Mouse (Mus musculus): ENCODE measurements at regions not wholly inside any gene's neighbourhood (a gene's known extent, or its start where the extent isn't known, plus 50 kb on each side); places are given as distances from the start of the nearest gene placed in this dataset.

DNA sequence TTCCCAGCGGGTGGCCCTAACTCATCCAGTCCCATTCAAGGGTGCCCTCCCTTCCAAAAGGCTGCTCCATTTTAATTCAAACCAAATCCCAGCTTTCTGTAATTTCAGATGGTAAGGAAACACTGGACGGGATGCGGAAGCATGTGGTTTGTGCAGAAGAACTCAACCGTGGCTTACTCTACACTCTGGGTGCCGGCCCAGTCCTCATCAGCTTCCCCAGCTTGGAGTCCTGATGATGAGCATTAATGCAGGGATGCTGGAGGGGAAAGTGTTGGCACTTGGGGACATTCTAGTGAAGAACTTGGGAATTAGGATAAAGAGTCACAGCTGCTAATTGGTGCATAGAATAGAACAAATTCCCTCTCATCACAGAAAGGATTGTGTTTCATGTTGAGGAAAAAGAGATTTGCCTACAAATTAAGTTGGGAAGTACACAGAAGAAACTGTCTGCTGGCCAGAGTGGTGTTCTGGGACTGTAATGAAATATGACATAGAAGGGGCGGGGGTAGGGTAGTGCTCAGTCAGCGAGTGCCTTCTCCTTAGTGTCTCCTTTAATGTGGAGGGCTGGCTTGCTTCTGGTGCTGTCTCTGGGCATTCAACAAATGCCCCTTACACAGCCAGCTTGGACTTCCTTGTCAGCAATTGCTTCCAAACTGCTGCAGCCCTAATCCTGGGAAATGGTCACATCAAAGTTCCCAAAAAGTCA lies 285.0 kb upstream of the Bmper start:
- no peak for ATAC-seq (replicated peaks; ENCODE audit: poor library complexity, severe bottlenecking)

DNA sequence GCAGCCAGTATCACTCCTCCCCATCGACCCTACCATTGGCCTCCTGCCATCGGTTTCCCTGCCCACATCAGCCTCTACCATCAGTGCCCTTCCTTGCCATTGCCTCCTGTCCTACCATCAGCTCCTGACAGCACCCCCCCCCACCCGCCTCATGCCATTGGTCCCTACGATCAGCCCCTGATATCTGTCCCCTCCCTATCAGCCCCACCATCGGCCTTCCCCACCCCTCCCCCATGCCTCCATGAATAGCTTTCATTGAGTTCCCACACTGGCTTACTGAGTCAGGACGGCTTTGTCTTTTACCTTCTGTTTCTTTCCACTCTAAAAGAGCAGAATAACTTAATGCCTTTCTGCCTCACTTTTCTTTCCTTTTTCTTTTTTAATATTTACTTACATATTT lies 277.9 kb upstream of the Bmper start:
- ATAC-seq (replicated peaks; ENCODE audit: poor library complexity, severe bottlenecking) = no peak

DNA sequence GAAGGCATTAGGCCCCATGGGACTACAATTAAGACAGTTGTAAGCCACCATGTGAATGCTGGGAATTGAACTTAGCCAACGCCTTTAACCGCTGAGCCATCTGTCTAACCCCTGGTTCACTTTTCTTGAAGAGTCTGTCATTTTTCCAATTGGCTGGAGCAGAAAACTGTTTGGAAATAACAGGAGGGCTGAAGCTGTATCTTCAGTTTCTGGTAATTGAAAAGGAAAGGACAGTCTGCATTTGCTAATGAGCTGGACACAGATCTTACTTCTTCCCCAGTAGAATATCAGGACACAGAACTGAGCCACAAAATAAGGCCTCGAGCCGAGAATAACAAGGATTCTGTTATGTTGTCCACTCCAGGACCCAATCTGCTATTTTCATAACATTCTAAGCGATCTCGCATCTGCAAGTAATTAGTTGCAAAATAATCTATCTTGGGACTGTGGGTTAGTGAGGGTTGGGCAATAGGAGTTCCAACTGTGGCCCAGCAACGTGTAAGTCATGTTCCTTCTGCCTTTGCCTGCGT lies 277.4 kb upstream of the Bmper start:
- ATAC-seq (replicated peaks; ENCODE audit: poor library complexity, severe bottlenecking) = peak; percentile 98

DNA sequence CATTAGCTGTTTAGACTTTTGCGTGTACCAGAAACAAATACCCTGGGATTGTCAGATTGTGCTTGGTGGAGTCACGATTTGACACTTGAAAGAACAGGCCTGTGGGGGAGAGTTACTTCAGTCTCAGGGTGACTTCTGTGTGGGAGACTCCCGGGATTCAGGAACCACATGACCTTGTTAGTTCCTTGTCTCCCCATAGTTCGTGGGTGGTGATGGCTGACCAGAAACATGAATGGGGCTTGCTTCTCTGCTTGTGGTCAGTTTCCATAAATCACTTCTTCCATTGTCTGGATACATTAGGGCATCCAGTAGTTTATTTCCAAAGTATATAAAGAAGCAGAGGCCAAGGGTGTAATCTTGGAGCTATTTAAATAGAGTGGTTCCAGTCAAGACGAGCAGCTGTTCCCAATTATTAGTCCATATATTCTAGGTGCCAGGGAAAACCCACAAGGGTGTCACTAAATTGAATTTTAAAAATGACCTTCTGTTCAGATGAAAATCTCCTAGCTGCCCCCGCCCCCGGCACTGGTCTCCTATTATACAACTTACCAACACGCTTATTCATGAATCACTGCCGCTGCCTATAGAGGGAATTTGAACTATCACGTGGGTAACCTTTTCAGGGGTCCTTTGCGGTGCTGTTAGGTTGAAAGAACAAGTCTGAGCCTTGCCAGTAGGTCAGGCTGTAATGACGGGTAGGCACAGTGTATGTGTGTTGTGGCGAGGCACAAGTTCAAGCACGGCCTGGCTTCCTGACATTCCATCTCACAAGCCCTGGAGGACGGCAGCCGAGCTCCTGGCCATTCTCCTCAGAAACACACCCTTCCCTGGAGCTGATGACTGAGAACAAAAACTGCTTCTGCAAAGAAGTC lies 270.1 kb upstream of the Bmper start:
- ATAC-seq (replicated peaks; ENCODE audit: poor library complexity, severe bottlenecking) = no peak

DNA sequence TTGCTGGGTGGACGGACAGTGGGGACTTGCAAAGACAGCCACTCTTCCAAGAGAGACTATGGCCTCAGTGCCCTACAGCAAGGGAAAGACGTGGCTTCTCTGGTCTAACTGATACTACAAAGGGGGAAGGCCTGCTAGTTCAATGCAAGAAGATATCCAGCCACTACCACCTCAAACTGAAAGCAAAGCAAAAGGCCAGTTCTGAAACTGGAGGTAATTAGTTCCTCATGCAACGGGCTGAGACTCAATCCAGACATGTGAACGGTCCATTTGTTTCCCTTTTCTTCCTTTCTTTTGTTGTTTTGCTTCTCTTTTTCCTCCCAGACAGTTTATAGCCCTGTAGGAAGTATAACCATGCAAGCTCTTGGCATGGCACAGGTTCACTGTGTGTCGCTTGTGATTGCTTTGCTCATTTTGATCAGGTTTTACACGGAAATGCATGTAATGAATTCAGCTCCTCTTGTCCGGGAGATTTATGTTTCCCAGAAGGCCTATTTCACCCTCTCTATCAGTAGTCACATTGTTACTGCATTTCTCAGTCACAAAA lies 260.5 kb upstream of the Bmper start:
- peak; percentile 96 for ATAC-seq (replicated peaks; ENCODE audit: poor library complexity, severe bottlenecking)

DNA sequence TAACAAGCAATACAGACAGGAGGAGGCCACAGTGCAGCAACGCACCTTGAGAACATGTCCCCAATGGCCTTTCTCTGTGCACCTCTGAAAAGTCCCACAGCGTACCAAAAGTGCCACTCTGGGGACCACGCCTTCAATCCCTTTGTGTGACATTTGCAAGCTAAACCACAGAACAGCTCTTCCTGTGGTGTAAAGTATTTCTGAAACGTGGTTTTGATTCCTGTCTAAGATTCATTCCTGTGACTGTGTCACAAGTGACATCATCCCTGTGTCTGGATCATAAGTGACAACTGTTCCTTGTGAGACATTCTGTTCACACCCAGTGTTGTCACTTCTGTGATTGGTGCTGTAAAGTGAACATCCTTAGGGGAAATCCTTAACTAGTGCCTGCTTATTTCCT lies 251.6 kb upstream of the Bmper start:
- peak; percentile 98 for ATAC-seq (replicated peaks; ENCODE audit: poor library complexity, severe bottlenecking)

DNA sequence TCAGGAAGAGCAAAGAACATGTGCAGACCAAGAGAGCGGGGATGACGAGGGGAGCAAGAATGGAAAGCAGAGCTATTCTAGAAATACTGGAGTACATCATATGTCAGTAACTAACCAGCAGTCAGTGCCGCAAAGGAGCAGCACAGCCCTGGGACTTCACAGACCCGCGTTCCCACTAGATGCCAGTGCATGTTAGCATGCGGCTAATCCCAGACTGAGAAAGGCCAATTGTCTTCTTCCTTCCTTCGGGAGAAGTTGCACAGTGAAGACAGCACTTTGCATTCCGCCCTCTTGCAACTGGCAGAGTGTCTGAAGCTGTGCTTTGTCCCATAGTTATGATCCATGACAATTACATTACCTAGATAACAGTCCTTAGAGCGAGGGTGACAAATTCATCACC lies 246.1 kb upstream of the Bmper start:
- no peak for ATAC-seq (replicated peaks; ENCODE audit: poor library complexity, severe bottlenecking)

DNA sequence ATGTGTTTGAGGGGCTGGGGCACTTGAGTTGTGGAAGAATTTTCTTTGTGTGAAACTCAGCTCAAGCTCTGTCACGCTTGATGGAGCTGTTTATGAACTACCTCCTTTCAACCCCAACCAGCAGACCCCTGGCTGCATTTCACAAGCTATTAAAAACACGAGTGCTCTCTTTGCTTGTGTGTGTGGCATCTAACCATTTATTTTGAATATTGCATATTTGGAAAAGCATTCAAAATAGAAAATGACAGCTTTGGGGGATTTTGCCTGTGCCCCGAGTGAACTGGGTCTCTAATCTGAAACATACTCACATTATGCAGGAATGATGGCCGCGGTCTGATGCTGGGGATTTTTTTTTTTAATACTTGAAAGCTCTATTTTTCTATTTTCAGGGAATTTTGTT lies 243.2 kb upstream of the Bmper start:
- no peak for ATAC-seq (replicated peaks; ENCODE audit: poor library complexity, severe bottlenecking)

DNA sequence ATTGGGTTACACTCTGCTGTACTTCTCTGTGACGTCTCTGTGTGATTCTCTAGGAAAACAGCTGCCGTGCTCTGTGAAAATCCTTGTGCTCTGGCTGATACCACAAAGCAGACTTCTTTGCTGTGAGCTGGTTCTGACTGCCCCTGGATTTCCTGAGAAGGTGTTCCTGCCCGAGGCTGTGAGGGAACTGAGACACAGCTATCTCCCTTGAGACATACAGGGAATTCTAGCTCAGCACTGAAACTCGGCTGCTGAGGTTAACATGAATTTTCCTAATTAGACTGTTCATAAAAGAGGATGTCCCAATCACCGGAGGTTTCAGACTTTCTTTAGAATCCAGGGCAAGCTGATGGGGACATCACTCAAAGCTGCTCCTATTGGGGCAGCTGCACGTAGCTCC lies 233.4 kb upstream of the Bmper start:
- no peak for ATAC-seq (replicated peaks; ENCODE audit: poor library complexity, severe bottlenecking)

DNA sequence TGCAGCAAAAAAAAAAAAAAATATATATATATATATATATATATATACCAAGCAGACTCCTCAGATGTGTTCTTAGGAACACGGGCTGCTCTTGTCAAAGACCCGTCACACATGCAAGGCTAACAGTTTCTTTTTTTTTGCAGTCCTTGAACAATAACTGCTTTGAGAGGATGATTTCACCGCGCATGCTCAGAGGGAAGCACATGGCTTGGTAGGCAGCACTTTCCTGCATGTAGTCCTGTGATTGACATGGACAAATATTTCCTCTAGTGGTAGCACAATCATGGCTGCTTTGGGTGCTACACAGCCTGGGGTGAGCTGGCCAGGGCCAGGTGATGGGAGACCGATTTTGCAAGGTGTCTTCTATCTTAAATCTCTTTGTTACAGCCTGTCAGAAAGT lies 229.3 kb upstream of the Bmper start:
- ATAC-seq (replicated peaks; ENCODE audit: poor library complexity, severe bottlenecking) = no peak

DNA sequence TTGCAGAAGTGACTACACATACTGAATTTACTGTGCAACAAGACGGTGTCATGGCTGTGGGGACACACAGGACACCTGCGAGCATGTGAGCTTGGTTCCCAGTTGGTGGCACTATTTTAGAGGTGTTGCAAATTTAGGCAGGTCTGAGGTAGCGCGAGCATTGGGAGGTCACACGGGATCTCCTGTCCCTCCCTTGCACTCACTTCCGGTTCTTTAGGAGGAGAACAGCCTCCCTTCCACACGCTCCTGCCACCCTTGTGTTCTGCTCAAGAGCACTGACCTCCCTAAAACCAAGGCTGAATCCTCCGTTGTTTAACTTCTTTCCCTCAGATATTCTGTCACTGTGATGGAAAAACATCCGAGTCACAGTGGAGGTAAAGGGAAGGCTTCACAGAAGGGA lies 227.3 kb upstream of the Bmper start:
- ATAC-seq (replicated peaks; ENCODE audit: poor library complexity, severe bottlenecking) = no peak

DNA sequence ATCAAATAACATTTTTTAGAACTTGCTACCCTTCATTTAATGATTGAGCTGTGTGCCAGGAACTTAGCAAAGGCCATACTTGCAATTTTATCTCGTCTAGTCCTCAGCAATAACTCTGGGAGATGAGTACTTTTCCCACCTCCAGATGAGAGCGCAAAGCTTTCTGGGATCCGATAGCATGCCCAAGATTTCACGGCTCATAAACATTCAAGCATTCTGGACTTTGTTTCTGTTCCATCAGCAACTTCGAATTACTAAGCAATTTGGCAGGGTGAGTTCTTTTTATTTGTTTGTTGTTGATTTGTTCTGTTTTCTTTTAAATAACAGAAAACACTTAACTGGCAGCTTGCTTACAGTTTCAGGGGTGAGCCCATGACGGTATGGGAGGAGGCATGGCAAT lies 224.6 kb upstream of the Bmper start:
- ATAC-seq (replicated peaks; ENCODE audit: poor library complexity, severe bottlenecking) = no peak

DNA sequence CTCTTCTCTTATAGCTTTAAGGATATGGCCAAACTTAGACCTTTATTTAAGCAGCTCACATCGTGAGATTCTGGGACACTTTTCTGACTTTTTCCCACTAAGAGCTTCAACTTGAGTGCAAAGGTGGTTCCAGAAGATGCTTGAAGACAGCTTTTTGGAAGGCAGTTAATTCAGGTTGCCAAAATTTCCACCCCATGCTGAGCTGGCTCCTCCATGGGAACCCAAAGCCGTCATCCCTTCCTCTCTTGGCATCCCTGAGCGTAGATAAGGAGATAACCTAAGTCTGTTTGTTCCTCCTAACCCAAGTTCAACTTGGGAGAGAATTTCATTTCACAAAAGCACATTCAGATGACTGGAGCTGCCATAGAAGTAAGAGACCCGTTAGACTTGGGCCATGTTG lies 223.7 kb upstream of the Bmper start:
- no peak for ATAC-seq (replicated peaks; ENCODE audit: poor library complexity, severe bottlenecking)

DNA sequence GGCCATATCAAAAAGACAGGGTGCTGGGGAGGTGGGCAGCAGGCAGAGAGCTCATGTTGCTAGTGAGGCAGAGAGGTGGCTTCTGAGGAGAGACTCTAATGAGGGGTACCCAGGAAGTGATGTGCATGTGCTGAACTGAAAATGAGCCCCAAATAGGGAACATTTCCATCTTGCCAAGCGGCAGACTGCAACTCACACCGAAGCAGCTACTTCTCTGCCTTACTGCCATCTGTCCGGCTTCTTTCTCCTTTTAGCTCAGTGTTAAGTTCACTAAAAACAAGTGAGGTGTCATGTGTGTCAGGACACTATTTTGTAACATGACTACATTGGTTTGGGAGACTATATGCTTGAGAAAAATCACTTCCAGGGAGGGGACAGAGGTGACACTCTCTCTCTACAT lies 222.7 kb upstream of the Bmper start:
- ATAC-seq (replicated peaks; ENCODE audit: poor library complexity, severe bottlenecking) = no peak

DNA sequence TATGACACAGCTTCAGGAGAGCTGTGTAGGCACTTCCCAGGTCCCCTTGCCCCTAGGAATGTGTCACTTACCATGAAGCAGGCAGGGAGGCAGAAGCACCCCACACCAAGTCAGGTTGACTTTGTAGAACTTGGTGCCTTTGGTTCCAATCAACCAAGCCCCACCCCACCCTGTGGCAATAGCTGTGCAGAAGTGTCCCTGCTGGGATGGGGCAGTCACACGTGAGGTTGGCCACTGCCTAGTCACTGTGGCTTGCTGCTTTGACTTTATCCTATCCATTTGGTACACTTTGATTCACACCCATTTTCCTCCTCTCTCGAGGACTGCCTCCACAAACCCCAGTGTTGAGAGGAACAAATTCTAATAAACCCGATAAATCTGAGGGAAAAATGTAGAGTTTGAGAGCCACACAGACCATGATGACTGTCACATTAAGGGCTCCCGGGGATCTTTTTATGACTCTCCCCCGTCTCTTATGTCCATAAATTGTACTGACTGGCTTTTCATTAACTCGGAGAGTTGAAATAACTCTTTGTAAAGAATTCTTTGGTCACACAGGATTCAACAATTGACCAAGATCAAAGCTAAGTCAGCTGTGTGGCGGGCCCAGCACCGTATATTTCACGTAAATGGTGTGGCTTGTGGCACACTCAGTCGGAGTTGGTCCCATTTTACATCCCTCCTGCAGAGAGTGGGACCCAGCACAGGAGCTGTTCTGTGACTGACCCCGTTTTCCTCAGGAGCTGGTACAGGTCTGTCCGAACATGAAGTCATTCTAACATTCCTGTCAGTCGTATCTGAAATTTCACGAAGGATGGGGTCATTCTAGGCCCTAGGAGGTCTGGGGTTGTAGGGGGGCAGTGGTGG lies 219.4 kb upstream of the Bmper start:
- ATAC-seq (replicated peaks; ENCODE audit: poor library complexity, severe bottlenecking) = no peak

DNA sequence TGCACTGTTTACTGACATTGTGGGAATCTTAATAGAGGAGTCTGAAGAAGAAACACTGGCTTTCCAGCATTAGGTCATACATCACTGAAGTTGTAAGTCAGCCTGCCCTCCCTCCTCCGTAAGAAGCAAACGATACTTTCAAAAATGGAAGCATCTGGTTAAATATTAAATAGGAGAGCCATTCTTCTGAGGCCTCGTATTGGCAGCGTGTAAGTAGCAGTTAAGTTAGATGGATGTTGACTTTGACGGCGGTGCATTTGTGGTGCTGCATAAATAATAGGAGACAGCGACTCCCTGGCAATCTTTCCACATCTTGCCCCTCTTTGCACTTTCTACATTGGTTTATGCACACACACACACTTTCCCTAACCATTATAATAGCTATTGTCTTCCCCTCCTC lies 217.9 kb upstream of the Bmper start:
- no peak for ATAC-seq (replicated peaks; ENCODE audit: poor library complexity, severe bottlenecking)

DNA sequence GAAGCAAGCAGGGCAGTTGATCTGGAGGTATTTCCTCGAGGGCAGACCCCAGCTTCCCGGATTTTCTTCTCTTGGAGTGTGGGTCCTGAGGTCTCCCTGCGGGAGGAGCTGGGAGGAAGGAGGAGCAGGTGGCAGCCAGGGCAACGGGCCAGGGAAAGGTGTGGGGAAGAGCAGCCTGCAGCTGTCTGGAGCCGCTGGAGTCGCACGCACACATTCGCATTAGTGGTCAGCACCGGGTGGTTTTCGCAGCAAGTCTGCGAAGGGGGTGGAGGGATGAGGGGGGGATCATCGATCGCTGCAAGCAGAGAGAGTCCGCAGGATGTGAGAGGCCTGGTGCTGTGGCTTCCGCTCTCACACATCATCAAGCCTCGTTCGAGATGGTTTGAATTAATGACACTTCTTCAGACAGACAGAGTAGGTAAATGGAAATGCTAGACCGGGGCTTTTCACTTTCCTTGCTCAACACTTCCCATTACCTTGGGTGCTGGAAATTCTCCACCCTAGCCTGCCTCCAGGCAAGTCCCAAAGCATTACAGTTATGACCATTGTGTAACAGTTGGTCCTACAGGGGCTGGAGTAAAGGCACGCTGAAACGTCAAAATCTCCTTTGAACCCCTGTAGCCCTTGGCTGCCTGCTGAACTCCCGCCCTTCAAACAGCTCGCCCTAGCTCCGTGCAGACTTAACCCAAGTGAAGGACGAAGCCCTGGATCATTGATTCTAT lies 213.3 kb upstream of the Bmper start:
- peak; percentile 55 for ATAC-seq (replicated peaks; ENCODE audit: poor library complexity, severe bottlenecking)

DNA sequence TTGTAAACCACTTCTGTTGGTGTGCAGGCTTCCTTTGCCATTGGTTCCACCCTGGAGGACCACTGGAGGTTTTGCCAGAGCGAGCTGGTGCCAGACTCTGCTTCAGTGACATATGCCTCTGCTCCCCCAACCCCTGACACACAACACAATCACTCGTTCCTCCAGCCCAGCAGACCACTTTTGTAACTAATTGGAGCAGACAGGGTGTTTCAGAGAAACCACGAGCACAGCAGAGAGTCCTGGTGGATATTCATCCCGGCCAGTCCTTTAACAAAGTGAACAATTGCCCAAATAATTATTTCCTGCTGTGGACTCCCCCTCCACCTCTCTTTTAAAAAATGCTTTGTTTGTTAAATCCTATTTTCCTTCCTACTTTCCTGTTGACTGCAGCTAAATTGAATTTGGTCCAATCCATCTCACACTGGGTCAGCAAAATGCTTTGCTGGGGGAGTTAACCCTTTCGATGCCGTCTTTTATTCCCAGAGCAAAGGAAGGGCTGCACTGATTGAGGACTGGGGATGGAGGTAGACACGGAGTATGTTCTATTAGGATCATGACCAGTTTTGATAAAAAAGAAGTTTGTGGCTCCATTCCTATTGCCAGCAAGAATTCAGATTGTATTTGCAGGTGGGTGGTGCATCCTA lies 211.4 kb upstream of the Bmper start:
- no peak for ATAC-seq (replicated peaks; ENCODE audit: poor library complexity, severe bottlenecking)

DNA sequence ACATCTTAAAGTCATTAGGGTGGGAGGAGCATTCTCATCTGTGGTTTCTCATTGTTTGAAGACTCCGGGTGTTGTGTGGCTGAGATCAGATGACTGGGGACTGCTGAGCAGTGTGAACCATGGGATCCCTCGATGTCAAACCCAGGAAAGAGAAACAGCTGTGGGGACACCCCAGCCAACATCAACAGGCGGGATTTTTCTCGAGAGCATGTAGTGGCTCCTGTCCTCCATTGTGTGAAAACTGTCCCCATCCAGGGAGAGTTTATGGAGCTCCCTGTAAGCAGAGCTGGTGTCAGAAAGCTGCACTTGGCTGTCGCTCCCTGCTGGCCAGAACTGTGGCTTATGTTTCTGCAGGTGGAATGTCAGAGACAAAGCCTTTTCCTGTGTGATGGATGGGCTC lies 210.7 kb upstream of the Bmper start:
- ATAC-seq (replicated peaks; ENCODE audit: poor library complexity, severe bottlenecking) = no peak

Measured in granulocyte monocyte progenitor cell, adult 5-6 weeks (primary cell).